Mouse (Mus musculus): ENCODE results near the gene Atg7. TPM values are rescaled to one million over a fixed set of nuclear protein-coding genes. Genes with fewer than 3 reads are reported as not detected.

The Atg7 gene
- polyA plus RNA-seq, 1 experiment from 2014 or later = 17.2 TPM

DNA sequence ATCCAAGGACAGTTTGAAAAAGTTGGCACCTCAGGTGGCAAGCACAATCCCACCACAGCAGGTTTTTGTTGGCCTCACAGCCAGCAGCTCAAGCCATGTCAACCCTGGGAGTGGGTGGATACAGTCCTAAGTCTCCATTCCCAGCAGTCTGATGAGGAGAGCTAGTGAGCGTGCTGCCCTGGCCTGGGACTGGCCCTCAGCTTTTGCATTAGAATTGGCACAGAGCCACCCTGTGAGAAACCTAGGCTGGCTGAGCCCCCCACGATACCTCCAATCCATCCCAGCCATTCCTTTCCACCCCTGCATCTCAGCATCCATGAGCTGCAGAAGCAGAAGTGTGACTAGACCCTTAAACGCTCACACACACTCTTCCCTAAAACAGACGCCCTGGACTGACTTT, 259.0 kb downstream of the Atg7 start:
- H3K9ac ChIP-seq (ENCODE audit: low read depth, low read length) = peak overlapping the region; percentile 22; the same call in 1 of the 2 replicates
- no peaks in the 10 kb centered on the region for H3K9me3 ChIP-seq (replicated peaks; ENCODE audit: control insufficient read depth, low read length, poor library complexity, severe bottlenecking)
- peak overlapping the region; percentile 61 for H3K27ac ChIP-seq (ENCODE audit: low read length)
- no peaks in the 10 kb centered on the region for H3K36me3 ChIP-seq (ENCODE audit: control insufficient read depth, insufficient read depth, low read length)
- H3K4me1 ChIP-seq (ENCODE audit: control insufficient read depth, insufficient read depth, low read length) = peaks cover 40% of the 10 kb centered on the region
- no peak overlapping the region for H3K4me3 ChIP-seq (ENCODE audit: low read depth, low read length)
- H3K4me2 ChIP-seq (ENCODE audit: low read length) = peak overlapping the region; percentile 5; the same call in 1 of the 2 replicates
- H3K27me3 ChIP-seq (ENCODE audit: control insufficient read depth, insufficient read depth, low read depth, low read length) = no peaks in the 10 kb centered on the region
- WGBS = 21% methylated on average over 4 of the region's 4 CpGs
- peak; percentile 47 for ATAC-seq

DNA sequence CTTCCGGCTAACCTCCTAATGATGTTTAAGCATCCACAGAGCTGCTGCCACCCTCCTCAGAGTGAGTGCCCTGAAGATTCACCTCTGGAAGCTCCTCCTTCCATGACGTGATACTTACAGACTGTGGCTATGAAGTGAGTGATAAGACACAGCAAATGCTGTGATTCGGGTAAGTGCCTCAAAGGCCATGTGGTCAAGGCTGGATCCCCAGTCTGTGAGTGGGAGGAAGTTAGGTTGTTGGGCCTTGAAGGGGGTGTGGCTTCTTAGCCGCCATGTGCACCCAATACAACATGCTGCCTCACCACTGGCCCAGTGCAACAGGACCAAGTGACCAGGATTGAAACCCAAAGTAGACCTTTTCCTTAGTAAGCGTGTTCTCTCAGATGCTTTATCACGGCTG, 261.3 kb downstream of the Atg7 start:
- Histone ChIP-seq H3K27ac (ENCODE audit: low read length) (no peak overlapping the region), H3K9me3 (replicated peaks; ENCODE audit: control insufficient read depth, low read length, poor library complexity, severe bottlenecking) (no peaks in the 10 kb centered on the region), H3K4me2 (ENCODE audit: low read length) (no peak overlapping the region), H3K36me3 (ENCODE audit: control insufficient read depth, insufficient read depth, low read length) (no peaks in the 10 kb centered on the region), H3K27me3 (ENCODE audit: control insufficient read depth, insufficient read depth, low read depth, low read length) (no peaks in the 10 kb centered on the region), H3K4me1 (ENCODE audit: control insufficient read depth, insufficient read depth, low read length) (peaks cover 42% of the 10 kb centered on the region), H3K9ac (ENCODE audit: low read depth, low read length) (no peak overlapping the region), H3K4me3 (ENCODE audit: low read depth, low read length) (no peak overlapping the region)
- 75% methylated on average over 6 of the region's 6 CpGs for WGBS
- no peak for ATAC-seq

DNA sequence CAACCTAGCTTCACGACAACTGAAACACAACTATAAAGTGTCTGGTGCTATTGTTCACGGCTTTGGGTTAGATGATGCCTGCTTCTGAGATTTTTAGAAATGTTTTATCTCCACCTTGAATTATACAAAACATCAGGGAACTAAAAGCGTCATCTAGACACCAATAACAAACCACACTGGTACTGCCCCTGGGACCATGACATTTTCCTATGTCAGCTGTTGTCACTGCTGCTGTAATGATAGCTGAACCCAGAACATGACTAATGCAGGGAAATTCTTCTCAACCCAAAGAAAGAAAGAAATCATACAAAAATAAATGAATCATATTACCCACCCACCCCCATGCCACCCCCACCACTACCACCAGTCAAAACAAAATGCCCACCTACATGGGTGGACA, 261.9 kb downstream of the Atg7 start:
- H3K27ac ChIP-seq (ENCODE audit: low read length) = no peak overlapping the region
- ATAC-seq = no peak
- H3K4me2 ChIP-seq (ENCODE audit: low read length) = no peak overlapping the region
- H3K36me3 ChIP-seq (ENCODE audit: control insufficient read depth, insufficient read depth, low read length) = no peaks in the 10 kb centered on the region
- no peak overlapping the region for H3K4me3 ChIP-seq (ENCODE audit: low read depth, low read length)
- 92% methylated on average over 3 of the region's 3 CpGs for WGBS
- peaks cover 39% of the 10 kb centered on the region for H3K4me1 ChIP-seq (ENCODE audit: control insufficient read depth, insufficient read depth, low read length)
- H3K27me3 ChIP-seq (ENCODE audit: control insufficient read depth, insufficient read depth, low read depth, low read length) = no peaks in the 10 kb centered on the region
- H3K9ac ChIP-seq (ENCODE audit: low read depth, low read length) = no peak overlapping the region
- no peaks in the 10 kb centered on the region for H3K9me3 ChIP-seq (replicated peaks; ENCODE audit: control insufficient read depth, low read length, poor library complexity, severe bottlenecking)

DNA sequence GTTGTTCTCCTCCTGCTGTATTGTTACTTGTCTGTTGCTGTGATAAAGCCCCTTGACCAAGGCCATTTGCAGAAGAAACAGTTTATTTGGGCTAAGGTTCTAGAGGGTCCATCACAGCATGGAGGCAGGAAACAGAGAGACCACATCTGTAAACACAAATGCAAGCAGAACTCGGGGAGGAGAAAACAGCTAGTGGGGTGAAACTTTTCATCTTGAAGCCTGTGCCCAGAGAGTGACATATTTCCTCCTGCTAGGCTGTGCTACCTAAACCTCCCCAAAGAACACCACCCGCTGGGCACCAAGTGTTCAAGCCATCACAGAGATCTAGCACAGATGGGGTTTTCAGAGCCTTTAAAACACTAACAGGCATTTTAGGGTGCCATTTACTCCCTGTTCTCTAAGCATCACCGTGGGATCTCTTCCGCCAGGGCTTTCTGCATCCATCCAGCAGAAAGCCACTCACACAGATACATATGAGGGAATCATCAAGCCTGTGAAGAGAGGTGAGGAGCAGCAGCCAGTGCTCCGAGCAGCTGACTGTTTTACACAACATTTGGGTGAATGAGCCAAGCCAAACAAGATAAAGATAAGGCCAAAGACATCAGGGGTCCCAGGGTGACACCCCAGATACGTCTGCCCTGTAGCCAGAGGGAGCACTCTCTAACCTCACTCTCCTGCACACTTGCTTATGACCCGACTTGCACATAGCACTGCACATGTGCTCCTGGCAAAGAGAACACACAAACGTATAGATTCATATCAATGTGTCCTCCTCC, 262.5 kb downstream of the Atg7 start:
- no peak overlapping the region for H3K27ac ChIP-seq (ENCODE audit: low read length)
- H3K36me3 ChIP-seq (ENCODE audit: control insufficient read depth, insufficient read depth, low read length) = no peaks in the 10 kb centered on the region
- H3K4me1 ChIP-seq (ENCODE audit: control insufficient read depth, insufficient read depth, low read length) = peaks cover 32% of the 10 kb centered on the region
- no peaks in the 10 kb centered on the region for H3K9me3 ChIP-seq (replicated peaks; ENCODE audit: control insufficient read depth, low read length, poor library complexity, severe bottlenecking)
- no peak overlapping the region for H3K4me2 ChIP-seq (ENCODE audit: low read length)
- no peak overlapping the region for H3K4me3 ChIP-seq (ENCODE audit: low read depth, low read length)
- H3K27me3 ChIP-seq (ENCODE audit: control insufficient read depth, insufficient read depth, low read depth, low read length) = no peaks in the 10 kb centered on the region
- no peak overlapping the region for H3K9ac ChIP-seq (ENCODE audit: low read depth, low read length)
- no peak for ATAC-seq
- 86% methylated on average over 8 of the region's 8 CpGs for WGBS

DNA sequence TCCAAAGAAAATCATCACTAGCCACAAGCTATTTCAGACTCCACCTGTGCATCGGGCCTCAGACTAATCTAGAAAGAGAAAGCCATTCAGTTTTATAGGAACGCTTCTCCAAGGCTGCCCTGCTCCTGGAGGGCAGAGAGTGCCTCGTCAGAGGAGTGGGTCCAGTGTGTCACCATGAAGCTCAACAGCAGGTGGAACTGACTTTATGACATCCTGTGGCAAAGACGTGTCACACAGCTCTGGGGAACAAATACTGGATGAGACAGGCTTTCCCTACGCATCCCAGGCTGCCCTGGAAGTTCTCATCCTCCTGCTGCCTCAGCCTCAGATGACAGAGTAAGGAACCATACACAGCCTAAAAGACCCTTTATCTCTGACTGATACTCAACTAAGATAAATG, 263.3 kb downstream of the Atg7 start:
- H3K4me3 ChIP-seq (ENCODE audit: low read depth, low read length) = no peak overlapping the region
- WGBS = 69% methylated on average over 5 of the region's 5 CpGs
- H3K27ac ChIP-seq (ENCODE audit: low read length) = no peak overlapping the region
- H3K4me2 ChIP-seq (ENCODE audit: low read length) = no peak overlapping the region
- H3K9ac ChIP-seq (ENCODE audit: low read depth, low read length) = no peak overlapping the region
- no peaks in the 10 kb centered on the region for H3K27me3 ChIP-seq (ENCODE audit: control insufficient read depth, insufficient read depth, low read depth, low read length)
- no peak for ATAC-seq
- H3K9me3 ChIP-seq (replicated peaks; ENCODE audit: control insufficient read depth, low read length, poor library complexity, severe bottlenecking) = no peaks in the 10 kb centered on the region
- peaks cover 26% of the 10 kb centered on the region for H3K4me1 ChIP-seq (ENCODE audit: control insufficient read depth, insufficient read depth, low read length)
- H3K36me3 ChIP-seq (ENCODE audit: control insufficient read depth, insufficient read depth, low read length) = no peaks in the 10 kb centered on the region

DNA sequence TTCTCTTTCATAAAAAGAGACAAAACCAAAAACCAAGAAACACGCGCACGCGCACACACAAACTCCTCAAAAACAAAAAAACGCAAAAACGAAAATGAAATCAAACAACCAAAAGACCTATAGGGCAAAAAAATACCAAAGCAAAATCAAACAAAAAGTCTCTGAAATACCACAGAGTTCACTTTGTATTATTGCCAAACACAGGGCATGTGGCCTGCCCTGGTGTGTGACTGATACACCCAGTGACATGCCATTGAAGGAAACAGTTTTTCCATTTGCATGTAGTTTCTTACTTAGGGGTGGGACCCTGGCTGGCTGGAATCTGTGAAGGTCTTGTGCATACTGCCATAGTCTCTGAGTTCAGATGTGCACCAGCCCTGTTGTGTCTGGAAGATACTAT, 264.6 kb downstream of the Atg7 start:
- no peak overlapping the region for H3K4me3 ChIP-seq (ENCODE audit: low read depth, low read length)
- no peak overlapping the region for H3K27ac ChIP-seq (ENCODE audit: low read length)
- 90% methylated on average over 6 of the region's 6 CpGs for WGBS
- no peaks in the 10 kb centered on the region for H3K36me3 ChIP-seq (ENCODE audit: control insufficient read depth, insufficient read depth, low read length)
- no peaks in the 10 kb centered on the region for H3K27me3 ChIP-seq (ENCODE audit: control insufficient read depth, insufficient read depth, low read depth, low read length)
- no peaks in the 10 kb centered on the region for H3K9me3 ChIP-seq (replicated peaks; ENCODE audit: control insufficient read depth, low read length, poor library complexity, severe bottlenecking)
- ATAC-seq = no peak
- no peak overlapping the region for H3K4me2 ChIP-seq (ENCODE audit: low read length)
- peaks cover 20% of the 10 kb centered on the region for H3K4me1 ChIP-seq (ENCODE audit: control insufficient read depth, insufficient read depth, low read length)
- no peak overlapping the region for H3K9ac ChIP-seq (ENCODE audit: low read depth, low read length)

DNA sequence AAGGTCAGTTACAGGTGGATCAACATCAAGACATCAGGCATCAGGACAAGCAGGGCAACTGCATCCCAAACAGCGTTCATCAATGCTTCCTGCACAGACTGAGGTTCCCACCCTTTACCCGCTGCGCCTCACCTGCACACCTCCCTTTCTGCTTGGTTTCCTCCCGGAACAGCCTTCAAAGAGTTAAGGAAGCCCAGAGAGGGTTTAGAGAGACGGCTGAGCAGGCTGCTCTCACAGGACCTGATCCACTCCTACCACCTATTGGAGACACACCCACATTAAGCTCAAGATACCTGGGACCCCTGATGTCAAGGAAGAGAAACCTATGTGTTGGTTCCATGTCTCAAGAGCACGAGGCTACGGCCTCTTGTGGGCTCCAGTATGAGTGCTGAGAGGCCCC, 266.9 kb downstream of the Atg7 start:
- no peaks in the 10 kb centered on the region for H3K27me3 ChIP-seq (ENCODE audit: control insufficient read depth, insufficient read depth, low read depth, low read length)
- no peak for ATAC-seq
- H3K36me3 ChIP-seq (ENCODE audit: control insufficient read depth, insufficient read depth, low read length) = no peaks in the 10 kb centered on the region
- peaks cover 31% of the 10 kb centered on the region for H3K4me1 ChIP-seq (ENCODE audit: control insufficient read depth, insufficient read depth, low read length)
- WGBS = 90% methylated on average over 7 of the region's 7 CpGs
- no peak overlapping the region for H3K4me3 ChIP-seq (ENCODE audit: low read depth, low read length)
- H3K9ac ChIP-seq (ENCODE audit: low read depth, low read length) = no peak overlapping the region
- H3K27ac ChIP-seq (ENCODE audit: low read length) = no peak overlapping the region
- no peak overlapping the region for H3K4me2 ChIP-seq (ENCODE audit: low read length)
- H3K9me3 ChIP-seq (replicated peaks; ENCODE audit: control insufficient read depth, low read length, poor library complexity, severe bottlenecking) = no peaks in the 10 kb centered on the region

Other genes starting within 250 kb of the Atg7 start
- 1.5 and 1.8 TPM in 2 replicates for gene Hrh1, start 245.2 kb upstream of the Atg7 start, polyA plus RNA-seq (2015; fragmentation: Nextera tagmentation; extraction: Ambion mirVana)

Data from midbrain, embryonic 16.5 days (tissue).